Mouse (Mus musculus) liver, embryonic 14.5 days (tissue): ENCODE measurements at regions not wholly inside any gene's neighbourhood (a gene's known extent, or its start where the extent isn't known, plus 50 kb on each side); places are given as distances from the start of the nearest gene placed in this dataset.
A peak's percentile ranks its signal among the peaks of the same experiment; 100 is the strongest.

Experiments
- ATAC-seq: fragments of 200-750 bp; cut with Nextera tagmentation; 2 replicates; pipeline ENCODE4 v1.8.0; 2017; ENCODE audit warnings: moderate number of reproducible peaks, mild to moderate bottlenecking, moderate library complexity; ENCODE audit not compliant: insufficient read depth
- DNase-seq, 3 experiments: peaks; one replicate each; pipeline ENCODE4 v3.0.0-alpha.2; 2012 to 2013; ENCODE audit warnings: low read depth in 3 of 3, low spot score in 3 of 3
- H3K27ac ChIP-seq: fragments of 300-500 bp; sonication (generic); 2 replicates; pipeline ENCODE4 v1.5.1; 2014; ENCODE audit warnings: moderate library complexity, mild to moderate bottlenecking, control low read depth, inconsistent platforms
- H3K27me3 ChIP-seq: fragments of 300-500 bp; sonication (generic); 2 replicates; pipeline ENCODE4 v1.6.1; 2014; ENCODE audit warnings: mild to moderate bottlenecking, low read length, moderate library complexity; ENCODE audit not compliant: control insufficient read depth, insufficient read depth
- H3K36me3 ChIP-seq: fragments of 300-500 bp; sonication (generic); replicated peaks from 2 replicates; pipeline ENCODE4 v1.6.1; 2014; ENCODE audit warnings: low read depth; ENCODE audit not compliant: control insufficient read depth, insufficient read depth
- H3K4me1 ChIP-seq, 2 experiments: fragments of 200-500 bp in 1 of 2; fragments of 300-500 bp in 1 of 2; sonication (generic) in 1 of 2; replicated peaks; 2 replicates each; pipeline ENCODE4 v1.6.1; 2012 to 2014; ENCODE audit warnings: antibody characterized with exemption in 1 of 2, inconsistent platforms in 1 of 2, low read length in 1 of 2; ENCODE audit not compliant: control insufficient read depth in 2 of 2, insufficient read depth in 2 of 2
- H3K4me2 ChIP-seq: fragments of 300-500 bp; sonication (generic); 2 replicates; pipeline ENCODE4 v1.6.1; 2014; ENCODE audit warnings: low read depth, mild to moderate bottlenecking, control low read depth, moderate library complexity
- H3K4me3 ChIP-seq, 2 experiments: fragments of 200-500 bp in 1 of 2; fragments of 300-500 bp in 1 of 2; sonication (generic) in 1 of 2; 2 replicates each; pipeline ENCODE4 v1.5.1; 2012 to 2014; ENCODE audit warnings: low read depth in 2 of 2, low read length in 2 of 2, mild to moderate bottlenecking in 2 of 2, control low read depth in 1 of 2, inconsistent platforms in 1 of 2, moderate library complexity in 1 of 2; ENCODE audit not compliant: insufficient read depth in 1 of 2
- H3K9ac ChIP-seq: fragments of 300-500 bp; sonication (generic); replicated peaks from 2 replicates; pipeline ENCODE4 v1.6.1; 2014; ENCODE audit warnings: mild to moderate bottlenecking, control low read depth, moderate library complexity
- H3K9me3 ChIP-seq: fragments of 300-500 bp; sonication (generic); 2 replicates; pipeline ENCODE4 v1.6.1; 2016; ENCODE audit warnings: low read length, mixed read lengths; ENCODE audit not compliant: control insufficient read depth
- CTCF ChIP-seq: IDR thresholded peaks from 2 replicates; pipeline ENCODE4 v1.5.1; 2016; ENCODE audit warnings: antibody characterized with exemption, low read depth, control low read depth
- EP300 ChIP-seq: IDR thresholded peaks from 2 replicates; pipeline ENCODE4 v1.6.1; 2016; ENCODE audit warnings: antibody characterized with exemption, low read depth
- WGBS: fragments of 180-500 bp; shearing (Covaris S2); extraction: QIAGEN DNeasy Blood & Tissue Kit; methylation state at CpG from one replicate; pipeline ENCODE4 v1.1.7; 2014; ENCODE audit not compliant: insufficient replicate concordance; 5-methylcytosine and 5-hydroxymethylcytosine counted together

DNA sequence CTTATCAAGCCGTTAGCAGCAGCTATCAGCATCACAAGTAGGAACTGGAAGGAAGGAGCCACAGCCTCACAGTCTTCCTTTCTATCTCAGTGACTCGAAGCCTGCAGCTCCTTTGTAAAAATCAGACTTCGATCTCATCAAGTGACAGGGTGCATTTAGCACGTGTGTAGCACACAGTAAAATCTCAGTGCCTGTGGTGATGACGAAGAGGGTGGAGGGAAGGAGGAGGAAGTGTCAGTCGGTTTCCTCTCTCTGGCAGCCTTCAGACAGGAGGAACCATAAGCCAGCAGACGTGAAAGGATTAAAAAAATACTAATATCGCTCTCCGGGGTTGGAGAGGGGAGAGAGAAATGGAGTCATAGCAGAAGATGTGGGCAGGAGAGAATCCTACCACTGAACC lies 538.5 kb upstream of the Adam5 start:
- H3K4me1 ChIP-seq = no peaks in the 10 kb centered on the region
- no peak overlapping the region for H3K27ac ChIP-seq
- H3K36me3 ChIP-seq = no peaks in the 10 kb centered on the region
- no peak for TF ChIP-seq CTCF
- no peak for TF ChIP-seq EP300
- H3K4me2 ChIP-seq = no peak overlapping the region
- ATAC-seq (no peak), DNase-seq (no peak)
- no peaks in the 10 kb centered on the region for H3K27me3 ChIP-seq
- WGBS = 12% methylated on average over 9 of the region's 9 CpGs
- no peaks in the 10 kb centered on the region for H3K9me3 ChIP-seq
- H3K4me3 ChIP-seq = no peak overlapping the region
- no peak overlapping the region for H3K9ac ChIP-seq

DNA sequence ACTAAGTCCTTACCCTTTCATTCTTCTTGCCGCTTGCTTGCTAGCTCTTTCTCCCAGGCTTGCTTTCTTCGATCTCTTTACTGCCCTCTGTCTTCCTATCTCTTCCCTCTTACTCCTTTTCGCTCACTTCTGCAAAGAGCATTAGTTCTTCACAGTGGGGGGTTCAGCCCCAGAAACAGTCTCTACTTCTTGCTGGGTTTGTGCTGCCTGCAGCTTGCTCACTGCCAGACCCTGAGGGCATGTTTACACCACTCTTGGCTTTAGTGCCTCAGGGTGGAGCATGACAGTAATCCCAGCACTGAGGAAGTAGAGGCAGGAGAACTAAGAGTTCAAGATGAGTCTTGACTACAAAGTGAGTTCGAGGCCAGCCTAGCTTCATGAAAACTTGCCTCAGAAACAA lies 538.0 kb upstream of the Adam5 start:
- H3K36me3 ChIP-seq = no peaks in the 10 kb centered on the region
- no peaks in the 10 kb centered on the region for H3K27me3 ChIP-seq
- ATAC-seq (no peak), DNase-seq (no peak)
- no peak overlapping the region for H3K27ac ChIP-seq
- no peak overlapping the region for H3K4me3 ChIP-seq
- no peak overlapping the region for H3K4me2 ChIP-seq
- 52% methylated on average over 4 of the region's 4 CpGs for WGBS
- no peak overlapping the region for H3K9ac ChIP-seq
- H3K4me1 ChIP-seq = no peaks in the 10 kb centered on the region
- no peak for TF ChIP-seq CTCF
- no peak for TF ChIP-seq EP300
- no peaks in the 10 kb centered on the region for H3K9me3 ChIP-seq

DNA sequence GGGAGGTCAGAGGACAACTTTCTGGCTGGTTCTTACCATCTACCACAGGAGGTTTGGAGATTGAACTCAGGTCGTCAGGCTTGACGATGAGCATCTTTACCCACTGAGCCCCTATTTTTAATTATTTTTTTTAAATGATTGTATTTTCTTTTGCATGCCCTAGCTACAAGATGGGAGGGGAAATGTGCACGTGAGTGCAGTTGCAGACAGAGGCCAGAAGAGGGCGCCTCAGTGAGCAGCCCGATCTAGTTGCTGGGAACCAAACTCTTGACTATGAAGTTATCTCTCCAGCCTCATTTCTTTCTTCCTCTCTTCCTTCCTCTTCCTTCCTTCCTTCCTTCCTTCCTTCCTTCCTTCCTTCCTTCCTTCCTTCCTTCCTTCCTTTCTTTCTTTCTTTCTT lies 537.3 kb upstream of the Adam5 start:
- H3K4me2 ChIP-seq = no peak overlapping the region
- TF ChIP-seq EP300 = no peak
- peak; percentile 59 for TF ChIP-seq CTCF
- no peaks in the 10 kb centered on the region for H3K36me3 ChIP-seq
- no peaks in the 10 kb centered on the region for H3K9me3 ChIP-seq
- H3K4me3 ChIP-seq = no peak overlapping the region
- H3K27me3 ChIP-seq = no peaks in the 10 kb centered on the region
- ATAC-seq (no peak), DNase-seq (no peak)
- H3K4me1 ChIP-seq = no peaks in the 10 kb centered on the region
- 64% methylated on average over 5 of the region's 5 CpGs for WGBS
- H3K27ac ChIP-seq = no peak overlapping the region
- H3K9ac ChIP-seq = no peak overlapping the region

- no peak for ATAC-seq
- H3K27me3 ChIP-seq = peaks cover 8% of the 10 kb centered on the region
- H3K4me2 ChIP-seq = no peak overlapping the region
- H3K4me1 ChIP-seq = no peaks in the 10 kb centered on the region
- H3K27ac ChIP-seq = no peak overlapping the region
- no peak overlapping the region for H3K9ac ChIP-seq
- H3K9me3 ChIP-seq = no peaks in the 10 kb centered on the region
- 69% methylated on average over 12 of the region's 12 CpGs for WGBS
- no peak overlapping the region for H3K4me3 ChIP-seq
- H3K36me3 ChIP-seq = no peaks in the 10 kb centered on the region
- TF ChIP-seq CTCF (no peak), EP300 (no peak)
- DNase-seq = no peak
These were observed 534.5 kb upstream of the Adam5 start for GRCm38 (mm10) chr8:25358539-25359165.

DNA sequence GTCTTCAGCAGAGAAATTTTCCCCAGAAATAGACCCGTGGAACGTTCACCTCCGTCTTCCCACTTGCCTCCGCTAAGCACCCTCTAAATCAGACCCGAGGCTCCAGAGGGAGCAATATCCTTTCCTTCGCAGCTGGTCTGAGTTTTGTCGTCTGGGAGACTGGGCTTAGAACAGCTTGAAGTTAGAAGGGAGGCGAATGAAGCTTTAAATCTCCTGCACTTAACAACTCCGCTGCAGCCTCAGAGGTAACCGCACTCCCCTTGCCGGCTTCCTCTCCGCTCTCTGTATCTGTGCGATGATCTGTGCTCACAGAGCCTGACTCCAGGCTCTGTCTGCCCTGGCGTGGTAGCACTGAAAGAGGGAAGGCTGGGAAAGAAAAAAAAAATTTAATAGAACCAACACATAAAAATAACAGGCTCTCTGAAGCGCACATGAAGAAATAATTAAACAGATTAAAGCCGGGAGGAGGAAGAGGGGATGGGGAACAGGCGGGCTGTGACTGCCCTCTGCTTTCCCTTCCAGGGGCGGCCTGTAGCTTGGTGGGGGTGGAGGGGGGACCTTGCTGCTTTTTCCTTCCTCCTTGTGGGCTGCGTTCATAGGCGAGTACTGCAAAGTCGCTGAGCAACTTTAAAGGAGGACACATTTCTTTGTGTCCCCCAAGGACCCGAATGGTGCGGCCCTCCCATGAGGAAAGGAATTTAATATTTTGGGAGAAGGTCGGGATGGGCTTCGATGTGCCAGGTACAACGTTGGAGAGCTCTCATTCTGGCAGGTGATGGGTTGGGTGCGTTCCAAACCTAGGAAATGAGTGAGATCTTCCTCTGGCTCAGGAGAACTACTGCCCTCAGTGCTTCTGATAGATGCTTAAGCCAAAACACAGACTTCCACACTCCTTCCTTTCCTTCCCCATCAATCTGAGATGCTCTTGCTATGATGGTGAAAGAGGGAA lies 529.9 kb upstream of the Adam5 start:
- ATAC-seq = no peak

More for the DNA sequence above, 529.9 kb upstream of the Adam5 start:
- 4% methylated on average over 27 of the region's 27 CpGs for WGBS
- no peaks in the 10 kb centered on the region for H3K36me3 ChIP-seq
- H3K27me3 ChIP-seq = peaks cover 17% of the 10 kb centered on the region
- no peak overlapping the region for H3K4me3 ChIP-seq
- TF ChIP-seq CTCF = no peak
- TF ChIP-seq EP300 = no peak
- peak overlapping the region; percentile 4; the same call in 1 of the 2 replicates for H3K4me2 ChIP-seq
- no peak overlapping the region for H3K27ac ChIP-seq
- DNase-seq = no peak
- H3K9ac ChIP-seq = no peak overlapping the region
- H3K4me1 ChIP-seq = no peaks in the 10 kb centered on the region
- H3K9me3 ChIP-seq = no peaks in the 10 kb centered on the region
